ENCODE assay signal across 8 mouse cellular contexts in genomic region chr5:121452906-121453305, GRCm38 (mm10). TPM values are rescaled to one million over a fixed set of nuclear protein-coding genes. Genes with fewer than 3 reads are reported as not detected.
DNase-seq lines count a peak whose midpoint lies in the region; ATAC-seq and TF ChIP-seq lines count a peak whose summit lies in the region.

No protein-coding gene starts in this region.

- dilution Hi-C loops in CH12.LX (cut with MboI; ENCODE audit: extremely low pct_ligation_motif_present, extremely low pct_unique_long_range_greater_than_20kb, low sequenced_read_pairs): no loop called here

- H3K4me1 ChIP-seq in CH12.LX (ENCODE audit: control insufficient read depth in 1 of 2, insufficient read depth in 2 of 2): peaks cover 9 to 52% of the 10 kb centered on the region in 2 experiments
- peaks cover 64% of the 10 kb centered on the region for H3K4me1 ChIP-seq in erythroblast, embryonic 14.5 days (ENCODE audit: control insufficient read depth)
- H3K4me1 ChIP-seq in hindbrain, embryonic 15.5 days (replicated peaks): peaks cover 27% of the 10 kb centered on the region
- H3K4me1 ChIP-seq in midbrain, embryonic 14.5 days (ENCODE audit: control insufficient read depth, insufficient read depth, low read length): peaks cover 5% of the 10 kb centered on the region

- H3K4me2 ChIP-seq in CH12.LX (ENCODE audit: insufficient read depth, low read depth, poor library complexity, severe bottlenecking): peak overlapping the region; percentile 46
- peak overlapping the region; percentile 78 for H3K4me2 ChIP-seq in hindbrain, embryonic 15.5 days
- H3K4me2 ChIP-seq in midbrain, embryonic 14.5 days (ENCODE audit: low read length): peak overlapping the region; percentile 72

- peaks cover 2% of the 10 kb centered on the region for H3K9me3 ChIP-seq in CH12.LX (replicated peaks; ENCODE audit: low read length)
- no peaks in the 10 kb centered on the region; the same call in 1 of the 2 replicates for H3K9me3 ChIP-seq in erythroblast, embryonic 14.5 days (ENCODE audit: control insufficient read depth, low read length)
- H3K9me3 ChIP-seq in hindbrain, embryonic 15.5 days: no peaks in the 10 kb centered on the region
- H3K9me3 ChIP-seq in midbrain, embryonic 14.5 days (ENCODE audit: control insufficient read depth, low read length): no peaks in the 10 kb centered on the region

- peaks cover 16 to 31% of the 10 kb centered on the region in 2 experiments for H3K36me3 ChIP-seq in CH12.LX (replicated peaks in 1 of 2; ENCODE audit: control insufficient read depth in 1 of 2, insufficient read depth in 1 of 2, low read length in 1 of 2)
- peaks cover 38% of the 10 kb centered on the region for H3K36me3 ChIP-seq in erythroblast, embryonic 14.5 days (ENCODE audit: control insufficient read depth)
- H3K36me3 ChIP-seq in hindbrain, embryonic 15.5 days: peaks cover 10% of the 10 kb centered on the region
- H3K36me3 ChIP-seq in midbrain, embryonic 14.5 days (ENCODE audit: control insufficient read depth, insufficient read depth, low read length): peaks cover 18% of the 10 kb centered on the region

- no peaks in the 10 kb centered on the region for H3K27me3 ChIP-seq in CH12.LX (replicated peaks)
- H3K27me3 ChIP-seq in erythroblast, embryonic 14.5 days (ENCODE audit: control insufficient read depth): no peaks in the 10 kb centered on the region
- no peaks in the 10 kb centered on the region for H3K27me3 ChIP-seq in hindbrain, embryonic 15.5 days
- no peaks in the 10 kb centered on the region for H3K27me3 ChIP-seq in midbrain, embryonic 14.5 days (ENCODE audit: control insufficient read depth, insufficient read depth, low read length)

- in situ Hi-C loops in CH12.LX (cut with MboI; ENCODE audit: low pct_ligation_motif_present, low pct_unique_long_range_greater_than_20kb, low sequenced_read_pairs): no loop called here

- no peak for TF ChIP-seq EP300 in CH12.LX (IDR thresholded peaks at IDR 0.05; ENCODE audit: low read length)

- no peak for ATAC-seq in hindbrain, embryonic 15.5 days (ENCODE audit: low FRiP score, low read depth)
- no peak; the same call in 1 of the 2 replicates for ATAC-seq in midbrain, embryonic 14.5 days (ENCODE audit: low FRiP score, low TSS enrichment)

- H3K27ac ChIP-seq in CH12.LX (ENCODE audit: insufficient read depth, low read depth): peak overlapping the region; percentile 64
- H3K27ac ChIP-seq in hindbrain, embryonic 15.5 days (replicated peaks): peak overlapping the region; percentile 97
- H3K27ac ChIP-seq in midbrain, embryonic 14.5 days (replicated peaks; ENCODE audit: low read depth, low read length): peak overlapping the region; percentile 96

- DNase-seq in cerebellum, postnatal 10 days: peak; percentile 73 to 76
- DNase-seq in cerebellum, adult 9-10 months: no peak
- no peak for DNase-seq in CH12.LX (ENCODE audit: extremely low read depth)
- DNase-seq in midbrain, embryonic 14.5 days: no peak
- DNase-seq in layer of hippocampus, postnatal 14 days (ENCODE audit: low spot score in 2 of 2): no peak
- no peak for DNase-seq in layer of hippocampus, postnatal 25 days (ENCODE audit: extremely low spot score in 1 of 2, low spot score in 1 of 2)

- H3K4me3 ChIP-seq in CH12.LX (replicated peaks in 1 of 3; ENCODE audit: low read depth in 2 of 3, low read length in 2 of 3, poor library complexity in 1 of 3): peak overlapping the region; percentile 62 to 98 (median 89)
- peak overlapping the region; percentile 92 for H3K4me3 ChIP-seq in erythroblast, embryonic 14.5 days (replicated peaks)
- H3K4me3 ChIP-seq in hindbrain, embryonic 15.5 days: peak overlapping the region; percentile 99
- H3K4me3 ChIP-seq in midbrain, embryonic 14.5 days (replicated peaks; ENCODE audit: low read depth, low read length): peak overlapping the region; percentile 95

- TF ChIP-seq RAD21 in CH12.LX (IDR thresholded peaks at IDR 0.05; ENCODE audit: low read depth, low read length): no peak

- H3K9ac ChIP-seq in CH12.LX (ENCODE audit: insufficient read depth, low read depth): peak overlapping the region; percentile 98
- peak overlapping the region; percentile 86 for H3K9ac ChIP-seq in hindbrain, embryonic 15.5 days
- H3K9ac ChIP-seq in midbrain, embryonic 14.5 days (replicated peaks; ENCODE audit: low read length): peak overlapping the region; percentile 98

- H3K79me2 ChIP-seq in CH12.LX (replicated peaks; ENCODE audit: control insufficient read depth, extremely low read depth, insufficient read depth, poor library complexity, severe bottlenecking): peaks cover 24% of the 10 kb centered on the region

- TF ChIP-seq POLR2A in CH12.LX (IDR thresholded peaks at IDR 0.05; ENCODE audit: low read depth, low read length): no peak

- TF ChIP-seq CTCF in CH12.LX (conservative IDR thresholded peaks at IDR 0.05 in 1 of 2, IDR thresholded peaks at IDR 0.05 in 1 of 2; ENCODE audit: low read depth in 2 of 2, low read length in 2 of 2): no peak

- 6% methylated on average over 9 of the region's 9 CpGs for WGBS in hindbrain, embryonic 15.5 days
- WGBS in midbrain, embryonic 14.5 days: 7% methylated on average over 9 of the region's 9 CpGs

TF ChIP-seq in CH12.LX, 34 proteins besides CTCF, POLR2A, EP300 and RAD21:
- TF ChIP-seq TBP (conservative IDR thresholded peaks at IDR 0.05; ENCODE audit: low read depth, low read length): no peak
- no peak for TF ChIP-seq IRF4 (IDR thresholded peaks at IDR 0.05; ENCODE audit: low read depth, low read length)
- TF ChIP-seq NELFE (IDR thresholded peaks at IDR 0.05; ENCODE audit: low read depth, low read length): no peak
- TF ChIP-seq JUN (IDR thresholded peaks at IDR 0.05; ENCODE audit: insufficient read depth, low read depth, low read length): no peak
- TF ChIP-seq POLR2AphosphoS2 (IDR thresholded peaks at IDR 0.05; ENCODE audit: low read depth, low read length): no peak
- no peak for TF ChIP-seq ELF1 (IDR thresholded peaks at IDR 0.05; ENCODE audit: low read depth, low read length)
- peak; percentile 71; the same call in 1 of the 2 replicates for TF ChIP-seq CHD1 (IDR thresholded peaks at IDR 0.05; ENCODE audit: low read depth, low read length)
- TF ChIP-seq JUND (conservative IDR thresholded peaks at IDR 0.05; ENCODE audit: low read depth, low read length): no peak
- TF ChIP-seq MAX (IDR thresholded peaks at IDR 0.05; ENCODE audit: low read length): no peak
- TF ChIP-seq ZNF384 (IDR thresholded peaks at IDR 0.05; ENCODE audit: low read depth, low read length): no peak
- TF ChIP-seq MYC (IDR thresholded peaks at IDR 0.05; ENCODE audit: low read depth, low read length): 0 out of 2 replicates have a peak, but pooled peaks have one; percentile 11
- no peak for TF ChIP-seq KAT2A (IDR thresholded peaks at IDR 0.05; ENCODE audit: insufficient replicate concordance, low read length)
TF ChIP-seq in CH12.LX: peak in this region for 2.

RNA-seq across cellular contexts. Expression of gene Erp29, which starts 0.6 kb away (rescaled TPM):
- total RNA-seq in CH12.LX (2012; rRNA removed) (252 and 297 TPM in 2 replicates), CH12.LX (2014; rRNA removed) (204 and 243 TPM in 2 replicates)
- 258 and 286 TPM in 2 replicates for polyA plus RNA-seq in CH12.LX (2012; ENCODE audit: insufficient read length, low read depth)
- 14.1 and 15.8 TPM in 2 replicates for polyA plus RNA-seq in erythroblast, embryonic 14.5 days (2012)
- 187 and 189 TPM in 2 replicates for polyA plus RNA-seq in hindbrain, embryonic 15.5 days (2015; fragmentation: Nextera tagmentation; extraction: Ambion mirVana)
- polyA plus RNA-seq in midbrain, embryonic 14.5 days (2014; fragmentation: Nextera tagmentation; extraction: Ambion mirVana): 129 and 151 TPM in 2 replicates
- 100 to 1,000 TPM; 152 to 155 TPM for total RNA-seq in layer of hippocampus, postnatal 14 days (2021)
- 100 to 1,000 TPM; 131 to 154 TPM for total RNA-seq in layer of hippocampus, postnatal 25 days (2021)

RNA-seq across cellular contexts. Expression of gene Tmem116, which starts 1.2 kb away (rescaled TPM):
- 2.3 and 2.5 TPM in 2 replicates for total RNA-seq in CH12.LX (2012; rRNA removed)
- 0.97 and 1.3 TPM in 2 replicates for total RNA-seq in CH12.LX (2014; rRNA removed)
- polyA plus RNA-seq in CH12.LX (2012; ENCODE audit: insufficient read length, low read depth): 2.5 and 3.2 TPM in 2 replicates
- 0.14 TPM in 1 of 2 replicates, not detected in the other for polyA plus RNA-seq in erythroblast, embryonic 14.5 days (2012)
- polyA plus RNA-seq in hindbrain, embryonic 15.5 days (2015; fragmentation: Nextera tagmentation; extraction: Ambion mirVana): 2.0 and 2.6 TPM in 2 replicates
- 1.7 and 2.0 TPM in 2 replicates for polyA plus RNA-seq in midbrain, embryonic 14.5 days (2014; fragmentation: Nextera tagmentation; extraction: Ambion mirVana)
- total RNA-seq in layer of hippocampus, postnatal 14 days (2021): 10 to 100 TPM in 1 of 2 experiments, 1 to 10 TPM in 1; 5.7 to 11.3 TPM
- 1 to 10 TPM; 6.6 to 9.3 TPM for total RNA-seq in layer of hippocampus, postnatal 25 days (2021)

RNA-seq across cellular contexts. Expression of gene Adam1b, which starts 50.3 kb away (rescaled TPM):
- total RNA-seq in CH12.LX (2012; rRNA removed): 0.04 TPM in 1 of 2 replicates, not detected in the other
- not detected in 2 replicates for total RNA-seq in CH12.LX (2014; rRNA removed)
- 0.08 TPM in 1 of 2 replicates, not detected in the other for polyA plus RNA-seq in CH12.LX (2012; ENCODE audit: insufficient read length, low read depth)
- polyA plus RNA-seq in erythroblast, embryonic 14.5 days (2012): 0.03 TPM in 1 of 2 replicates, not detected in the other
- polyA plus RNA-seq in hindbrain, embryonic 15.5 days (2015; fragmentation: Nextera tagmentation; extraction: Ambion mirVana): 0.10 and 0.14 TPM in 2 replicates
- polyA plus RNA-seq in midbrain, embryonic 14.5 days (2014; fragmentation: Nextera tagmentation; extraction: Ambion mirVana): 0.08 TPM in 1 of 2 replicates, not detected in the other
- under 1 TPM in 1 of 2 experiments, not detected in 1; 0.09 TPM for total RNA-seq in layer of hippocampus, postnatal 14 days (2021)
- under 1 TPM in 1 of 2 experiments, not detected in 1; 0.12 TPM for total RNA-seq in layer of hippocampus, postnatal 25 days (2021)

RNA-seq across cellular contexts. Expression of gene Naa25, which starts 55.2 kb away (rescaled TPM):
- total RNA-seq in CH12.LX (2012; rRNA removed) (41.3 and 44.1 TPM in 2 replicates), CH12.LX (2014; rRNA removed) (53.1 and 59.7 TPM in 2 replicates)
- polyA plus RNA-seq in CH12.LX (2012; ENCODE audit: insufficient read length, low read depth): 60.3 and 66.0 TPM in 2 replicates
- 0.10 and 0.11 TPM in 2 replicates for polyA plus RNA-seq in erythroblast, embryonic 14.5 days (2012)
- polyA plus RNA-seq in hindbrain, embryonic 15.5 days (2015; fragmentation: Nextera tagmentation; extraction: Ambion mirVana): 52.2 and 53.6 TPM in 2 replicates
- polyA plus RNA-seq in midbrain, embryonic 14.5 days (2014; fragmentation: Nextera tagmentation; extraction: Ambion mirVana): 42.9 and 60.7 TPM in 2 replicates
- 10 to 100 TPM; 39.4 to 41.9 TPM for total RNA-seq in layer of hippocampus, postnatal 14 days (2021)
- total RNA-seq in layer of hippocampus, postnatal 25 days (2021): 10 to 100 TPM; 39.4 to 41.2 TPM

Comparison
In these comparisons a context has a peak if more than half of its experiments do, and no peak if none do; other contexts are left out.
1. DNase-seq: peak in cerebellum, postnatal 10 days (2 of 2); none in cerebellum, adult 9-10 months (single experiment), CH12.LX (single experiment), midbrain, embryonic 14.5 days (single experiment), layer of hippocampus, postnatal 14 days (0 of 2) and layer of hippocampus, postnatal 25 days (0 of 2).
2. Peak in every context shown above with its lines, with median percentiles within 50 percentile points of each other: H3K27ac ChIP-seq, H3K4me2 ChIP-seq, H3K4me3 ChIP-seq and H3K9ac ChIP-seq.